Mouse (Mus musculus) heart, postnatal 10 days (tissue): ENCODE results near the gene Rtp3. TPM values are rescaled to one million over a fixed set of nuclear protein-coding genes. Genes with fewer than 3 reads are reported as not detected.

ENCODE experiments used
- DNase-seq, 2 experiments: peaks; one replicate each; pipeline ENCODE4 v3.0.0; 2021
- intact Hi-C: fragments of 180-260 bp; cut with DNase I; formaldehyde crosslinking; loops from one replicate; pipeline ENCODE4 v1.15.1; 2025
- total RNA-seq, 2 experiments: library from RNA; stranded (reverse); gene quantifications; 2 replicates each; pipeline ENCODE4 v1.2.3; 2021

Rtp3 gene
- total RNA-seq = 1 to 10 TPM; 2.4 to 2.8 TPM

DNA sequence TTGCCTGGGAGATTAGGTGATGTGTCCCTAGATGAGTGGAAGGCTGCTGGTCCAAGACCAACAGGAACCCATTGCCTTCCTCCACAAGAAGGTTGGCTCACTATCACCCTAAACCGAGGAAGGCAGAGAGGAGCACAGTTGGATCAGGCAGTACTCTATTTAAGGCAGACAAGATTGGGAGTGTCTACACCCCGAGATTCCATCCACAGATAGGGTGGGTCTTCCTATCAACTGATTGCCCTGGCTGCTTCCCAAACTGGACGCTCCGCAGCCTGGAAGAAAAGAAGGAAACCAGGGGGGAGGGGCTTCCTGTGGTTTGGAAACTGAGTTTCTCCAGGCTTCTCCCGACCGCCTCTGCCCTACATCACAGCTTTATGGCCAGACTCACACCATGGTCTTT lies at the start of gene Rtp3:
TSS of gene Rtp3 (minus strand) at position 380 of the 400 bp plus-strand sequence.
- intact Hi-C loops = no loop called here
- peak; percentile 38 to 50 for DNase-seq

DNA sequence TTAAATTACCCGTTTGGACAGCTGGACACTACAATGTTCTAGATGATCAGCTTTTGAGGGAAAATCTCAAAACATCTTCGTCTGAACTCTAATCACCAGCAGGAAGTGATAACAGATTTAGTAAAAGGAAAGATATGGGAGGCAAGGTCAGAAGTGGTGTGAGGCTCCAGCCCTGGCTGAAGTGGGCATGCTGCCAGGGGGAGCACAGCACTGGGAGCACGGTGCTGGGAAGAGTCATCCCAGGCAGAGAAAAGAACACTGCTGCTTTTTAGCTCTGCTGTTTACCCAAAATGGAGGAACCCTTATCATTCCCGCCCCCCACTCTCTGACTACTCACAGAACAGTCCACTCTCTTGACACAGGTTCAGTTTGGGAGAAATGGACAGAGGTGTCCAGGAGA lies 49.6 kb upstream of the Rtp3 start:
- peak in 1 of 2 experiments; percentile 40 for DNase-seq

DNA sequence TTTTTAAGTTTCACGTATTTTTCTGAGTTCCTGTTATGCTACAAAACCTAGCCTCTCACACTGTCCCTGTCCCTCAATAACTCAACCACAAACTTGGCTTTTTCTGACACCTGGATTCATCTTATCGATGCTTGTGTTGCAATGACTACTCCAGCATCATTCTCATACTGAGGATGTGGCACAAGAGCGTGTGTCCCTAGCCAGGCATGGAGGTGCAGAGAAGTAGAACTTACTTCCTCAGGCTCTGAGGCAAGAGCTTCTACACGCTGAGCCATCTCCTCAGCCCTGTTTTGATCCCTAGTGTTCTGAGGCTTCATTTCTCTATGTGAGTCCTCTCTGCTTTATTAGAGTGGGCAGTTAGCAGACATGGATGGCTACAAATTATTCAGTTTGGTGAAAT lies 43.3 kb upstream of the Rtp3 start:
- intact Hi-C loops = no loop called here
- no peak for DNase-seq

More for the DNA sequence above, 49.6 kb upstream of the Rtp3 start:
- intact Hi-C loops = no loop called here

DNA sequence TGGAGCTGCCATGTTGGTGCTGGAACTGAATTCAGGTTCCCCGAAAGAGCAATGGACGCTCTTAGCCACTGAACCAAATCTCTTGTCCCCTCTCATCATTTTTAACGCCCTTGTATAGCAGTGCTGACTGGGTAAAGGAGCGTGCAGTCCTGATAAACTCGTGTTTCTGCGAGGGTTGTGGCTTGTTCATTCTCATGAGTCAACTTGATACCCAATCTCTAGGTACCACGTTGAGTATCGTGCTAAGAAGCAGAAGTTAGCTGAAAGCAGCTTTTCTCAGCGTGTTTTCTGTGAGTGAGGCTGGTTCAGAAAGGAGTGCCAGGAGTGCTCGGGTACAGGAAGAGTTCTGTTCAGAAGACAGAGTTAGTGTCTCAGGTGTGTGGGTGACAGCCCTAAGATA lies 36.4 kb upstream of the Rtp3 start:
- intact Hi-C loops = no loop called here
- no peak for DNase-seq

DNA sequence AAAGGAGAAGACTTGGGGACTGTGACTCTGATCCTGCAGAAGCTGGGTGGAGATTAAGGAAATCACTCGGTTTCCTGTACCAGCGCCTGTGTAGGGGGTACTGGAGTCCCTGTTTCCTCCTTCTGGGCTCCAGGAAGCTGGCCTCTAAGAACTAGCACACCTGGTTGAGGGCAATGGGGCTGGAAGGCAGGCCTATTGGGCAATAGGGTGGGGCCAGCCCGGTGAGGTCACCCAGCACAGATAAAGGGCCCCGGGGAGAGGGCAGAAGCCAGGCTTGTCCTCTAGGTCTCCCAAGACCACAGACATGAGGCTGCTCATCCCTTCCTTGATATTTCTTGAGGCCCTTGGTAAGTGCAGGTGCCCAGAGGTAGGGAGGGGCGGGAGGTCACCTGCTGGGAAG lies 28.6 kb upstream of the Rtp3 start, which contains the start of gene Ltf:
TSS of gene Ltf (plus strand) at position 250 of the 400 bp plus-strand sequence.
- intact Hi-C loops = no loop called here
- no peak for DNase-seq

DNA sequence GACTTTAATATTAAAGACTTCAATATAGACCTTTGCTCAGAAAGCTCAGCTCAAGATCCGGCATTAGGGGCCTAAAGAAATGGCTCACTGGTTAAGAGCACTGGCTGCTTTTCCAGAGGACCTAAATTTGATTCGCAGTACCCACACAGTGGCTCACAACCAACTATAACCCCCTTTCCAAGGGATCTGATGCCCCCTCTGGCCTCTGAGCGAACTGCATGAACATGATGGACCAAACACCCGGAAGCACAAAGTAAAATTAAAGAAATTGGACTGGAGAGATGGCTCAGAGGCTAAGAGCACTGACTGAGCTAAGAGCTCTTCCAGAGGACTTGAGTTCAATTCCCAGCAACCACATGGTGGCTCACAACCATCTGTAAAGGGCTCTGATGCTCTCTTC lies 25.3 kb upstream of the Rtp3 start:
- intact Hi-C loops = no loop called here
- no peak for DNase-seq

DNA sequence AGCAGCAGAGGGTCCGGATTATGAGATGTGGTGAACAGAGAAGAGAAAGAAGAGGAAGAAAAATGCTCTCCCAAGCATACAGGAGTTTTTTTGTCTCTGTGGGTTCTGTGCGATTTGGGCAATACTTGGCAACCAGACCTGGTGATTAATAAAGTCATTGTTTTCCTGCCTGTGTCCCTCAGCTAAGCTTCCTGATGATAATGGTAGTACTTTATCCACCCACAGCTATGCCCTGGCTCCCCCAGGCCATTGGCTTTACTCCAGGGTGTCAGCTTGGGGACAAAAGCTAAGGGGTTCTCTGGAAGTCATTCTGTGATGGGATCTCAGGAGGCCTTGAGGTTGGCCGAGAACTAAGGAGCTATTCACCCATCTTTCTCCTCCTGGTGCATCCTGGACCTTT lies 21.7 kb upstream of the Rtp3 start:
- DNase-seq = no peak
- intact Hi-C loops = no loop called here

DNA sequence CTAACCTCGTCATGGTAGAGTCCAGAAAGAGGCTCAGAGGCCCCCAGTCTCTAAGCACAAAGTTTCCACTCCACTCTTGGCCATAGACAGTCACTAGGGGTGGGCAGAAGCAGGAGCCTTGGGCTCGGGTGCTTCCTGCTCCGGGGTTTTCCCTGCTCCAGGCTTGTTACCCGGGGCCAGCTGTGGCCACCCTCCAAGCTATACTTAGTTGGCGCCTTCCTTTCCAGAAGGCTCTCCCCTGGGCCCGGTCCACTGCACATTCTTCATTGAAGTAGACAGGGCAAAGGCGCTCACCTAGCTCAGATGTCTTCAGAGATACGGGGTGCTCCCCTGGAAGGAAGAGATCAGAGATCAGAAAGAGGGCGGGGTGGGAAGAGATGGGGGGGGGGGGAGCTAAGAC lies 21.2 kb upstream of the Rtp3 start:
- intact Hi-C loops = no loop called here
- DNase-seq = no peak

DNA sequence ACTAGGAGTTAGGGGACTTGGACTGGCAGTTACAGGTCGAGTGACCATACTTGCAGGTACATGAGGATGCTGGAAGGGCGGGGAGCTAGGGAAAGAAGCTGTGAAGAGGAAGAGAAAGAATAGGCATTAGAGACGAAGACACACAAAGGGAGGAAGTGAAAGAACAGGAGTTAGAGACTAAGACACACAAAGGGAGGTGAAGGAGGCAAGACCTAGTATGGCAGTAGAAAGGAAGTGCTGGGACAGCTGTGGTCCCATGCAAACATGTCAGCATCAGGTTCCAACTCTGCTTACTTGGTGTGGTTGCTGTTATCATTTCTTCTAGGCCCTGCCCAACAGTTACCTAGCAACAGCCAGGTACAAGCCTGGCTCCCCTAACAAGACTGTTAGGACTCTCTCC lies 19.4 kb upstream of the Rtp3 start:
- DNase-seq = no peak

DNA sequence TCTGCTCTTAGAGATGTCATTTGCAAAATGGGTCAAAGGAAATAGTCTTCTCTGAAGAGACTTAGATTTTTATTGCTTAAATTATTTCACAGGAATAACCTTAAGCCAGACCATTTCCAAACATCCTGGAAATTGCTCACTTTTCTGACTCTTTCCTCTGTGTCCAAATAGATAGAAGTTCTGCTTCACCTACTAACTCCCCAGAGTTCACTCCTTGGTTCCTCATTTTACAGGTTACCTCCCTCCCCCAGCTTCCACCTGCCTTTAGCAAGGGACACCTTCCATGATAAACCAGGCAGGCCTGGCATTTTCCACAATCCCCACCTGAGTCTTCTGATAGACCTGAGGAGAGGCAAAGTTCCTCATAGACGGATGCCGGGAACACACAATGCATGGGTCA lies 16.2 kb upstream of the Rtp3 start:
- intact Hi-C loops = no loop called here
- no peak for DNase-seq

More for the DNA sequence above, 19.4 kb upstream of the Rtp3 start:
- intact Hi-C loops = no loop called here

DNA sequence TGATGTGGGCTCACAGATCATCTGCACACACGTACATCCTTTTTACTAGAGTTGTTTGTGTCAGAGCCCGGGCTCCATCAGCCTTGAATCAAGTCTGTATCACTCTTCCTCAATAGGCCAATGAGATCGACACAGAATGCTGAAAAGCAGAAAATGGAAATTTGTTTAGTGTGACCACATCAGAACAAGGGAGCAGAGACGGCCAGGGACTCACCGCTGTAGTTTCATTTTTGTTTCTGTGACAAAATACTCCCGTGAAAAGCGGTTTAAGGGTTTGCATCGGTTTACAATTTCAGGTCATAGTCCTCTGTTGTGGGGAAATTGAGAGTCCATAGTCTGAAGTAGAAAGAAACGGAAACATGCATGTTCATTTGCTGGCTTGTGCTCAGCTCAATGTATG lies 12.9 kb upstream of the Rtp3 start:
- intact Hi-C loops = no loop called here
- no peak for DNase-seq

DNA sequence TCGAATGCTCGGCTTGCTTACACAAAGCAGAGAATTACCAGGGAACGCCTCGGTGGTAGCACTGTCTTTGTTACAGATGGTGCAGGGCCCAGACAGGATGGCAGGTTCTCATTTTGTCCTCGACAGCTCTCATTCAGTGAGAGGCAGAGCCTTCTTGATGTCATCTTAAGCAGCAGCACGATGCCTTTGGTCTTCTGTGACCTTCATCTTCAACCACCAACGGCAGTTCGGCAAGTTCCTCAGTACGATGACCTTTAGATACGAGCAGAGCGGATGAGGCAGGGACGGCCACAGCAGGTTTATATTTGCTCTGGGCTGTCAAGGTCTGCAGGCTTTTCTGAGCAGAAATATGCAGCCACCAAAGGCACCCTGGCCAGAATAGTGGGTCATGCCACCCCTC lies 11.2 kb upstream of the Rtp3 start:
- no peak for DNase-seq
- intact Hi-C loops = no loop called here

DNA sequence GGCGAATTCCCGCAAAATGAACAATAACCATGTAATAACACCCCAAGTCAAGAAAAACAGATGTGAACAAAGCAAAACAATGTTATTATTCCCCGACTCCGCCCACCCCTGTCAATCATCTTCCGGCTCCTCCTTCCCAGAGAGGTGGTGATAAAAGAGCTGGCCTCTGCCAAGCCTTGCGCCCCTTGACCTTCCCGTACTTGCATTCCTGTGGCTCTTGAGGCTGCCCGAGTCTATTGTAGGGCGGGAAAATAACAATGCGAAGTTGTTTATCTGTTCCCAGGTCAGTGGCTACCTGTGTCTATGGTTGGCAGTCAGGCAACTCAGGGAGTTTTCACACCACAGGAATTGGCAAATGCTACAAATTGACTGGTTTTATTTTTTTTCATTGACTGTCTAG lies 9.5 kb upstream of the Rtp3 start:
- intact Hi-C loops = loop anchor here (5.0 kb wide), 3 partner anchors 57 to 252 kb away; partner anchors contain the start of gene Ccrl2
- DNase-seq = peak; percentile 35 to 49

DNA sequence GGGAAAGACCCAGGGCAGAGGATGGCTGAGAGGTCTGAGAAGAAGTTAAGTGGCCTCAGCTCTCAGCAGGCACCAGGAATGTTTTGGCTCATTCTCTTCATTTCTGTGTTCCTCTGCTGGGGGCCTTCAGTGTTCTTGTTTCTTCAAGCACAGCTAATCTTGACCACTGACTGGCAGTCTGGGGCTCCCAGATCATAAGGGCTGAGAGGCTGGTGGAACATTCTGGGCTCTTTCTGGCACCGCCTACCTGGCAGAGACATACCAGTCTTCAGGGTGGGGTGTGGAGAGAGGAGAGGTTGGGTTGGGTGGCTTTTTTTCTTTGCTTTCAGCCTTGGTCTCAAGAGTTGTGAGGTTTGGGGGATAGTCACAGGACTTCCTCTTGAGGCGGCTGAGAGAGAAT lies 8.7 kb upstream of the Rtp3 start:
- intact Hi-C loops = loop anchor here (5.0 kb wide), 3 partner anchors 58 to 253 kb away; partner anchors contain the start of gene Ccrl2
- no peak for DNase-seq

DNA sequence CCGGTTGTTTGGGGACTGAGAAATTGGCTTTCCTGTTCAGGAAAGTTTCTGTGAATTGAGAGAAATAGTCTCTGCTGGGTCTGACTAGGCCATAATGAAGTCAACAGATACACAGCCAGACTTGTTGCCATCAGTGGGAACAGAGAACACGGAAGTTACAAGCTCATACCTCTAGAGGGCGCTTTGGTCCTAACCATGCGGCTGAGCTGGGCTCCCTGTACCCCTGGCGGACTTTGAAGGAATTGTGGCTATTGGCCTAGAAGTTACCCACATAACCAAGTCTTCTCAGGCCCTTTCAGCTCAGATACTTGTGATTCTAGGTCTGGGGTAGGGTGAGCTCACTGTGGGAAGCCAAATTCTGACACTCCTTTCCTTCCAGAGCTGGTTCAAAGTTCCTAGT lies 6.9 kb upstream of the Rtp3 start:
- intact Hi-C loops = loop anchor here (1.0 to 5.0 kb wide), 5 partner anchors 60 to 294 kb away; partner anchors contain the start of gene Ccrl2
- peak; percentile 86 to 90 for DNase-seq

DNA sequence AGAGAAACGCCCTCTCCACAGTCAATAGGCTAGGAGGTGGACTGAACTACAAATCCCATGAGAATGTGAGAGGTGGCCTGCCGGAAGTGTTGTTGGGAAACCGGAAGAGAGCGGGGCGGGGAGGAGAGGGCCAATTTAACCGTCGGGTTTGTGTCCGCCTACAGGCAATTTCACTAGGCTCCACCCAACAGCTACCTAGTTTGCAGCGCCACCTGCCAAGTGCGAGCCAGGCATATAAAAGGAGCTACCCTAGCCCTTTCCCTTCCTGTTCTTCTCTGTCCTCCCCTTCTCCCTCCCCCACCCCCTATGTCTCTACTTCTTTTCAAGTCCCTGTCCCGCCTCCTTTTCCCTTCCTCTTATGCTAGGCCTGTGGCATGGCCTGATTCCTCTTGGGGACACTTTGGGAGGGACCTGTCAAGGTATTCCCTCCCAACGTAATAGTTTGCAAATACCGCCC lies 4.4 kb upstream of the Rtp3 start:
- DNase-seq = peak; percentile 81 to 85
- intact Hi-C loops = loop anchor here (5.0 kb wide), 3 partner anchors 63 to 258 kb away; partner anchors contain the start of gene Ccrl2

DNA sequence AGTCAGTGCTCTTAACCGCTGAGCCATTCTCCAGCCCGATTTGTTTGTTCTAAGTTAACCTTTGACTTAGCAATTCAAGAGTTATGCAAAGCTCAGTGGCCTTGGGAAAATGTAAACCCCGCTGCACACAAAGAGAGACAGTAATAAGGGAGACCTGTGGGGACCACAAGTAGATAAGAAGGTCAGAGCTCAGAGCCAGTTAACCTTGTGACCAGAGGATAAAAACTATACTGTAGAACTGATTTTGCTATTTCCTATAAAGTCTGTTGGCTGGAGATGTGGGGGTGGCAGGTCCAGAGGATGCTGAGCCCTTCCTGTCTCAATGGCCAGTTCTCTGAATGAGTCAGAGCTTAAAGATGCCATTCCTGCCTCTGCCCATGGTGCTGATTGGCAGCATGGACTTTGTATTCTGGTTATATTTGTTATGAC lies 2.9 kb upstream of the Rtp3 start:
- intact Hi-C loops = no loop called here
- no peak for DNase-seq

DNA sequence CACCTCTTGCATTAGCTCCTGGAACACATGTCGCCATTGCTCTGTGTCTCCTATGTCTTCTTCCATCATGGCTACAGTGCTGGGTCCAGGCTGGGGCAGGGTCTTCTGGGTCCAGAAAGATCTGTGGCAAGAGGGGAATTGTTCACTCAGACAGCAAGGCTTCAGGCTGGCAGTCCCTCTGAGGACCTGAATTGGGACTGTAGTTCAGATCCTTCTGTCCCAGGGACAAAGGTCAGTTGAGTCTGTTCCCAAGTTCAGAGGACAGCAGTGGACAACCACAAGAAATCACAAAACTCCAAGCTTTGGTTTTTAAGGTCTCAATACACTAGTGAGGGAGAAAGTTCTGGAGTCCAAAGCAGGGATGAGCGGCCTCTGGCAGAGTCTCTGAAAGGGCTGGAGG lies 840 bp downstream of the Rtp3 start:
- no peak for DNase-seq
- intact Hi-C loops = no loop called here

DNA sequence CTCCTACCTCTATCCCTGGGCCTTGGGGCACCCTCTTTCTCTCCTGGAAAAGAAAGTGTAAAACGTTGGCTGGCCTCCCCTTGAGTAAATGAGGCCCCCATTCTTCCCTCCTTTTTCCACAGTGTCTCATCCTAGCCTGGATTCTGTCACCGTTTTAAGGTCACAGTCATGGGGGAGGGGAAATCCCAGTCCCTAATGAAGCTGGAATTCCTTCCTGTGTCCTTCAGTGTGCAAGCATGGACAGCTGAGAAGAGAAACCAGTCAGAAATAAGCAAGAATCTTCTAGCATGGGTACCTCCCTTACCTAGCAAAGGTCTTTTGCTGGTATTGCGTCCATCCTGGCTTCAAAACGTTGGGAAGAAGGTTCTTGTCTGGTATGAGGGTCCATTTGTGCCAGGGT lies 1.2 kb downstream of the Rtp3 start:
- intact Hi-C loops = no loop called here
- DNase-seq = no peak

DNA sequence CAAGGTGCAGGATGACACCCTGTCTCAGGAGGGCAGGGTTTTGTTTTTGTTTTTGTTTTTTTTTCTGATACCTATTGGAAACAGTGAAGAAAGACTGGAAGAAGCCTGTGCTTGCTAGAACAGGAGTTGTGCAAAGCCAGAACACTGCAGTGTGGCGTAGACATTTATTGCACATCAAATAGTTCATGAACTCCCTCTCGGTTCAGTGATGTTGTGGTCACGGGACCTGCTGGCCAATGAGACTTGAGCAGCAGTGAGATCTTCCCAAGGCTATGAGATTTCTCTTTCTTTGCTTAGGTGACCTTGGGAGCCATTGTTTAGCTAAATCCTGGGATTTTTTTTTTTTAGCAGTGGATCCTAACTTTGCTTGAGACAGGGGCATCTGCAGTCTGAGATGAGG lies 2.3 kb downstream of the Rtp3 start:
- intact Hi-C loops = no loop called here
- no peak for DNase-seq

DNA sequence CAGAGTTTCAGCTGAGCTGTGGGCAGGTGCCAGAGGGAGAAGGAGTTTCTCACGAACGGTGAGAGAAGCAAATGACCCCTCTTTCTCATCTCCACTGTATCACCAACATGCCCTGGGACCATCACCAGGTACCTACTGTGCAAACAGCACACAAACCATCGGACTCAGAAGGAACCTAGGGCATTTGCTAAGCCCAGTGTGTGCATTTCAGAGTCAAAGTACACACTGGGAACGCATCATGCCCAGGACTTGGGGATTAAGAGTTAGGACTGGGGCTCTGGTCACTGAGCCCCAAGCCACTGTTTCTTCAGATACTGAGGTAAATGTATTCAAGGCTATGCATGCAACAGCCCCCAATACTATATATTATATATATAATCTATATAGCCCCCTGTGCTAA lies 3.1 kb downstream of the Rtp3 start:
- no peak for DNase-seq
- intact Hi-C loops = no loop called here

DNA sequence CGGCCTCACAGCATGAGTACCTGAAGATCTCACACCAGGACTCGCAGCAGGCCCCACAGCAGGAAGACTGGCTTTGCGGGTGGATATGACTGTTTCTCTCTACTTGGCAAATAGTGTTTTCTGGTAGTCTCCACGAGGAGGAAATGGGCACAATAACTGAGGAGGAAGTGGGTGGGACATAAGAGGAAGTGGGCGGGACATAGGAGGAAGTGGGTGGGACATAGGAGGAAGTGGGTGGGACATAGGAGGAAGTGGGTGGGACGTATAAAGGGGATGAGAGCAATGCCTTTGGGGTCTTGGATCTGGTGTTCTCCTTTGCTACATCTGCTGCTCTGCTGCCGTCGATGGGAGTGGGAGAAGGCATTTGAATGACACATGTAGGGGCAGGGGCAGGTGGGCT lies 4.4 kb downstream of the Rtp3 start:
- intact Hi-C loops = no loop called here
- no peak for DNase-seq

DNA sequence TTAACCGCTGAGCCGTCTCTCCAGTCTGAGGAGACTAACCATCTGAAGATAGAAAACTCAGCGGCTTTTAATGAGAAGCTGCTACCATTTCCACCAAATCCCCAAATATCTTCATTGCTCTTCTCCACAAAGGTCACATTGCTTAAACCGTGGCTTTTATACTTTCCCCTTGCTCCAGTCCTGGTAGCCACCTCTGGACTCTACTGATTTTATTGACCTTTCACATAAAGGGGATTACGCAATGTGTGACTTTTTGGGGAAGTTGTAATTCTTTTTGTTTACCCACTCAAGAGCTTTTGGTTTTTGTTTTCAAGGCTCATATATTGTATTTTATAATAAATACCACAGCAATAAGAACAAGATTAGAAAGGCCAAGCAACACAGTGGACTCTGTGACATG lies 4.8 kb downstream of the Rtp3 start:
- intact Hi-C loops = no loop called here
- no peak for DNase-seq
